Mouse (Mus musculus) forebrain, embryonic 11.5 days (tissue): ENCODE results near the gene Epop. TPM values are rescaled to one million over a fixed set of nuclear protein-coding genes. Genes with fewer than 3 reads are reported as not detected.
"Not testable (repeated sequence)": the region's sequence is repeated elsewhere in the genome, so short reads cannot be mapped to it uniquely, and the experiment has no call there.

ENCODE experiments used
- ATAC-seq: fragments of 200-750 bp; cut with Nextera tagmentation; replicated peaks from 2 replicates; pipeline ENCODE4 v1.8.0; 2017; ENCODE audit warnings: moderate TSS enrichment; ENCODE audit not compliant: low FRiP score
- DNase-seq: peaks from one replicate; pipeline ENCODE4 v3.0.0-alpha.2; 2017; ENCODE audit warnings: low spot score
- H3K27ac ChIP-seq: fragments of 300-500 bp; sonication (generic); 2 replicates; pipeline ENCODE4 v1.5.1; 2014; ENCODE audit warnings: low read depth, low read length
- H3K27me3 ChIP-seq: fragments of 300-500 bp; sonication (generic); 2 replicates; pipeline ENCODE4 v1.6.1; 2014; ENCODE audit warnings: mild to moderate bottlenecking, low read length, mixed read lengths; ENCODE audit not compliant: control insufficient read depth, insufficient read depth
- H3K36me3 ChIP-seq: fragments of 300-500 bp; sonication (generic); 2 replicates; pipeline ENCODE4 v1.6.1; 2014; ENCODE audit warnings: mild to moderate bottlenecking, low read length, moderate library complexity, mixed read lengths; ENCODE audit not compliant: control insufficient read depth, insufficient read depth
- H3K4me1 ChIP-seq: fragments of 300-500 bp; sonication (generic); replicated peaks from 2 replicates; pipeline ENCODE4 v1.6.1; 2014; ENCODE audit warnings: low read length, mixed read lengths; ENCODE audit not compliant: control insufficient read depth, insufficient read depth
- H3K4me2 ChIP-seq: fragments of 300-500 bp; sonication (generic); 2 replicates; pipeline ENCODE4 v1.6.1; 2014; ENCODE audit warnings: low read depth, mild to moderate bottlenecking, low read length, moderate library complexity, mixed read lengths; ENCODE audit not compliant: severe bottlenecking
- H3K4me3 ChIP-seq: fragments of 300-500 bp; sonication (generic); 2 replicates; pipeline ENCODE4 v1.5.1; 2014; ENCODE audit warnings: low read depth, low read length
- H3K9ac ChIP-seq: fragments of 300-500 bp; sonication (generic); 2 replicates; pipeline ENCODE4 v1.6.1; 2014; ENCODE audit warnings: low read length
- H3K9me3 ChIP-seq: fragments of 300-500 bp; sonication (generic); 2 replicates; pipeline ENCODE4 v1.6.1; 2016; ENCODE audit warnings: low read length, mixed read lengths; ENCODE audit not compliant: control insufficient read depth
- WGBS: fragments of 180-500 bp; shearing (Covaris S2); extraction: QIAGEN DNeasy Blood & Tissue Kit; methylation state at CpG from one replicate; pipeline ENCODE4 v1.1.7; 2014; 5-methylcytosine and 5-hydroxymethylcytosine counted together
- polyA plus RNA-seq: library from polyadenylated mRNA; unstranded; fragments of >200 nt; fragmentation: Nextera tagmentation; extraction: Ambion mirVana; gene quantifications from 2 replicates; pipeline ENCODE4 v1.2.1, GENCODE M21; 2014

Epop gene
- polyA plus RNA-seq, 1 experiment from 2014 or later, result 13.8 TPM

DNA sequence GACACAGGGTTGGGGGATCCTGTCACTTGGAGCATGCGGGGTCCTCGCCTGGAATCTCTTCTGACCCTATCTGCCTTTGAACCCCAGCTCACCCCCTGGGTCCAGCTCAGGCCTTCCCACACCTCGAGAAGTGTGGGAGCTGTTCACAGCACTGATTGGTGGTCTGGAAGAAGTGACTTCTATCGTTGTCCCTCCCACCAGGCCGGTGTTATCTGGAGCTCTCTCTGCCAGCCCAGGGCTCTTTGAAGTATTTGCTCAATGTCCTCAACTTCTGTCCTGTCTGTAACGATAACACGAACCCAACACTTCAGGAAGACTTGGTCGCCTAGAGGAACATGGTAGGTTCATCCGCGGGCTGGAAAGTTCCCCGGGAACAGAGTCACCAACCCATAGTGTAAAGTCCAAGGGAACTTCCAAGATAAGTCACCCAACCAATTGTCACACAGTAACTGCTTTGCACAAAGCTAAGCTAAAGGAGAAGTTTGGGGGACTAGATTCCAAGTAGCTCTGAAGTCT, 29.3 kb upstream of the Epop start:
- Histone ChIP-seq H3K4me1 (peaks cover 11% of the 10 kb centered on the region), H3K36me3 (no peaks in the 10 kb centered on the region), H3K9ac (no peak overlapping the region), H3K9me3 (no peaks in the 10 kb centered on the region), H3K27me3 (peaks cover 14% of the 10 kb centered on the region), H3K4me3 (no peak overlapping the region), H3K27ac (no peak overlapping the region), H3K4me2 (no peak overlapping the region)
- DNase-seq (no peak), ATAC-seq (no peak)
- 76% methylated on average over 11 of the region's 11 CpGs for WGBS

- H3K36me3 ChIP-seq, H3K4me3 ChIP-seq, ATAC-seq, H3K9me3 ChIP-seq, H3K4me2 ChIP-seq, H3K9ac ChIP-seq, H3K27ac ChIP-seq, DNase-seq: not testable (repeated sequence)
- 91% methylated on average over 6 of the region's 6 CpGs for WGBS
- Histone ChIP-seq H3K27me3 (peaks cover 14% of the 10 kb centered on the region), H3K4me1 (peaks cover 11% of the 10 kb centered on the region)
These were observed 28.5 kb upstream of the Epop start for GRCm38 (mm10) chr11:97657967-97658366.

DNA sequence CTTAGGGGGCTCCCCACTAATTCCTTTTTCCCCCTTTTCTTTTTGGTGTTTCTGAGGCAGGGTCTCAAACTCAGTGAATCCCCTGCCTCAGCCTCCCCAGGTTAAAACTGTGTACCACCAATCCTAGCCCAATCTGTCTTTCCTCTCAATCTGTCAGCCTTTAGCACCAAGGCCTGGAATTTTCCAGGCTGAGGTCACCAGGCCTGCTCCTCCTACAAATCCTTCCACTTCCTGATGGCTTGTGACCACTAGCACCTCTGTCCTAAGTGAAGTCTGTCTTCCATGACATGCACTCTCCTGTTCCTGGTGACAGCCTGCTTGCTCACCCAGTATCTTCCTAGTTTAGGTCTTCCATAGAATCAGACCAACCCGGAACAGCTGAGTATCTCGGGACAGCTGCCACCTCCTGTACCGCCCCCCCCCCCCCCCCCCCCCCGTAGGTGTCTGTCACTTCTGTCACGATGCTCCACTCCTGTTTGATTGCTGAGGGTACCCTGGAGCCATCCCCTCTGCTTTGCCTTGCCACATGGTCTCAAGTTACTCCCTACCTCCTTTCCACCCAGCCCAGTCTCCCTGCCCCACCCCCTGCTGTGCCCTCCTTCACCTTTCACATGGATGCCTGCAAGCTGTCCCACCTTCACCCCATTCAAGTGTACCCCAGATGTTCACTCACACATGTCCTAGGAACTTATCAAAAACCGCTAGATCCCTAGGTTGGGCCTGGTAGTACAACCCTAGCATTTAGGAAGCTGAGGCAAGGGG, 27.9 kb upstream of the Epop start:
- Histone ChIP-seq H3K27ac (no peak overlapping the region), H3K9ac (no peak overlapping the region), H3K4me1 (peaks cover 11% of the 10 kb centered on the region), H3K36me3 (no peaks in the 10 kb centered on the region), H3K4me2 (no peak overlapping the region), H3K9me3 (no peaks in the 10 kb centered on the region; the same call in 1 of the 2 replicates), H3K27me3 (peaks cover 13% of the 10 kb centered on the region), H3K4me3 (no peak overlapping the region)
- ATAC-seq (no peak), DNase-seq (no peak)
- 60% methylated on average over 4 of the region's 6 CpGs for WGBS

DNA sequence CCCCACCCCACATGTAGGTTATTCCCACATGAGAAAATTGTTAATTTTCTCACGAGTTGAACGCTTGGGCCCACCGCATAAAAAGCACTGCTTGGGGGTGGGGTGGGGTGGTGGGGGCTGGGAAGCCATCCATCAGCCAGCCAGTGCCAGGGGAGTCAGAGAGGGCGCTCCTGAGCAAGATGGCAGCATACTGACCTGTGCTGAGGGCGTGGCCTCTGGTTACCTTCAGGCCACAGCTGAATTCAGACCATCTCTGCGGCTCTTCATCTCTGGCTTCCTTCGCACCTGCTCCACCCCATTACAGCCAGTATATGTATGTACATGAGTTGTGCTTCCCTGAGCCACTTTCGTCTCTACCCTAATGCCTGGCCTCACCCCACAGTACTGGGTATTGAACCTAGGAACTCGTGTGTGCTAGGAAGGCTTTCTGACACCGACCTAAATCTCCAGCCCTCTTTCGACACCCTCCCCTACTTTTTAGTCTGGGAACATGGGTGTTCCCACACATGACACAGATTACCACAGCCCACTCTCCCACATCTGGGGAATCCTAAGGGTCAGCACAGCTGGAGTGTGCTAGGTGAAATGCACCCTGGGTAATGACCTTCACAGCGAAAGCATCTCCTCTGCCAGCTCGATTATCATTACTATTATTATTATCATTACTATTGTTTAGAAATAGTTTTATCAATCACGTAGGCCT, 26.9 kb upstream of the Epop start:
- peaks cover 6% of the 10 kb centered on the region; the same call in 1 of the 2 replicates for H3K4me1 ChIP-seq
- ATAC-seq (no peak), DNase-seq (no peak)
- H3K27me3 ChIP-seq, result peaks cover 6% of the 10 kb centered on the region
- H3K36me3 ChIP-seq, result no peaks in the 10 kb centered on the region
- no peak overlapping the region for H3K9ac ChIP-seq
- 75% methylated on average over 14 of the region's 14 CpGs for WGBS
- no peaks in the 10 kb centered on the region; the same call in 1 of the 2 replicates for H3K9me3 ChIP-seq
- no peak overlapping the region for H3K27ac ChIP-seq
- no peak overlapping the region for H3K4me3 ChIP-seq
- no peak overlapping the region for H3K4me2 ChIP-seq

GRCm38 (mm10) chr11:97654210-97654609, 24.7 kb upstream of the Epop start:
- no peak overlapping the region for H3K4me3 ChIP-seq
- 0 out of 2 replicates have a peak, but pooled peaks cover 1% of the 10 kb centered on the region for H3K4me1 ChIP-seq
- no peaks in the 10 kb centered on the region for H3K36me3 ChIP-seq
- ATAC-seq (no peak), DNase-seq (no peak)
- WGBS, result 94% methylated on average over 2 of the region's 2 CpGs
- no peak overlapping the region for H3K4me2 ChIP-seq
- no peaks in the 10 kb centered on the region for H3K27me3 ChIP-seq
- H3K9me3 ChIP-seq, result no peaks in the 10 kb centered on the region; the same call in 1 of the 2 replicates
- H3K27ac ChIP-seq, result no peak overlapping the region
- no peak overlapping the region for H3K9ac ChIP-seq

GRCm38 (mm10) chr11:97653376-97653775, 23.9 kb upstream of the Epop start:
- not testable (repeated sequence) for H3K4me2 ChIP-seq, H3K36me3 ChIP-seq, DNase-seq, H3K9me3 ChIP-seq, H3K4me1 ChIP-seq, H3K9ac ChIP-seq, H3K27ac ChIP-seq, ATAC-seq, H3K4me3 ChIP-seq, H3K27me3 ChIP-seq
- 94% methylated on average over 11 of the region's 11 CpGs for WGBS

- 54% methylated on average over 5 of the region's 5 CpGs for WGBS
- H3K36me3 ChIP-seq, result no peaks in the 10 kb centered on the region
- DNase-seq (no peak), ATAC-seq (no peak)
- H3K9ac ChIP-seq, result no peak overlapping the region
- H3K27ac ChIP-seq, result no peak overlapping the region
- H3K4me3 ChIP-seq, result no peak overlapping the region
- H3K4me1 ChIP-seq, result 0 out of 2 replicates have a peak, but pooled peaks cover 1% of the 10 kb centered on the region
- H3K9me3 ChIP-seq, result no peaks in the 10 kb centered on the region; the same call in 1 of the 2 replicates
- no peaks in the 10 kb centered on the region for H3K27me3 ChIP-seq
- H3K4me2 ChIP-seq, result no peak overlapping the region
These were observed 20.8 kb upstream of the Epop start for GRCm38 (mm10) chr11:97650341-97650740.

DNA sequence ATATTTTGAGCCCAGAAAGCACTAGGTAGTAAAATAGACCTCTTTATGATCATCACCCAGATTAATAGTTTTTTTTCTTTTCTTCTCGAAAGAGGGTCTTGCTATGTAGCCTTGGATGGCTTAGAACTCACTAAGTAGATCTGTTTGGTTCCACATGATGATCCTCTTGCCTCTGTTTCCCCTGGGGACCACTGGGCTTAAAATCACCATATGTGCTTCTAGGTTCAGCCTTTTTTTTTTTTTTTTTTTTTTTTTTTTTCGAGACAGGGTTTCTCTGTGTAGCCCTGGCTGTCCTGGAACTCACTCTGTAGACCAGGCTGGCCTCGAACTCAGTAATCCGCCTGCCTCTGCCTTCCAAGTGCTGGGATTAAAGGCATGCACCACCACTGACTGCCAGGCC, 19.0 kb upstream of the Epop start:
- H3K9ac ChIP-seq, ATAC-seq, H3K4me3 ChIP-seq, H3K4me2 ChIP-seq, H3K27ac ChIP-seq, DNase-seq, H3K27me3 ChIP-seq, H3K9me3 ChIP-seq, H3K4me1 ChIP-seq, H3K36me3 ChIP-seq: not testable (repeated sequence)
- WGBS, result 92% methylated on average over 4 of the region's 4 CpGs
